Mouse (Mus musculus) left cerebral cortex, adult 18-20 months (tissue): ENCODE measurements at regions not wholly inside any gene's neighbourhood (a gene's known extent, or its start where the extent isn't known, plus 50 kb on each side); places are given as distances from the start of the nearest gene placed in this dataset.

Experiments used
- DNase-seq, 2 experiments: peaks; one replicate each; pipeline ENCODE4 v3.0.0; 2021 to 2022; ENCODE audit warnings: low spot score in 2 of 2, mixed read lengths in 1 of 2

- peak; percentile 22 to 51 for DNase-seq
Measured at GRCm38 (mm10) chr6:78899952-78900351, 431.3 kb upstream of the Reg3g start.

GRCm38 (mm10) chr6:78892730-78893129 lies 424.1 kb upstream of the Reg3g start:
- no peak for DNase-seq

- no peak for DNase-seq
Measured at GRCm38 (mm10) chr6:78863031-78863430, 394.4 kb upstream of the Reg3g start.

GRCm38 (mm10) chr6:78841261-78841660 lies 372.6 kb upstream of the Reg3g start:
- DNase-seq = no peak

- no peak for DNase-seq
Measured at GRCm38 (mm10) chr6:78825901-78826629, 357.4 kb upstream of the Reg3g start.

- no peak for DNase-seq
Measured at GRCm38 (mm10) chr6:78821251-78821650, 352.6 kb upstream of the Reg3g start.

GRCm38 (mm10) chr6:78797013-78797412 lies 328.3 kb upstream of the Reg3g start:
- DNase-seq = no peak

GRCm38 (mm10) chr6:78788972-78789371 lies 320.3 kb upstream of the Reg3g start:
- no peak for DNase-seq

GRCm38 (mm10) chr6:78757619-78758018 lies 288.9 kb upstream of the Reg3g start:
- DNase-seq = no peak
